ENCODE assay signal across 25 mouse cellular contexts in genomic region chr8:120700053-120700452, GRCm38 (mm10). TPM values are rescaled to one million over a fixed set of nuclear protein-coding genes. Genes with fewer than 3 reads are reported as not detected.
DNase-seq lines count a peak whose midpoint lies in the region; ATAC-seq and TF ChIP-seq lines count a peak whose summit lies in the region.
"Had no signal": no experiment of that assay in that cellular context is flagged by ENCODE, and none has a peak within 500 bp of the region (broad histone marks: within the 10 kb centered on the region; RNA-seq: fewer than 3 reads in every experiment).

No protein-coding gene starts in this region.

- H3K27ac ChIP-seq in embryonic facial prominence, embryonic 15.5 days (replicated peaks) = 0 out of 2 replicates have a peak overlapping the region, but pooled peaks have one; percentile 14
- H3K27ac ChIP-seq in embryonic facial prominence, embryonic 10.5 days (replicated peaks) = no peak overlapping the region
- peak overlapping the region; percentile 70 for H3K27ac ChIP-seq in heart, postnatal 0 days (ENCODE audit: low read depth)
- no peak overlapping the region for H3K27ac ChIP-seq in heart, embryonic 12.5 days (ENCODE audit: poor library complexity, severe bottlenecking)
- peak overlapping the region; percentile 48; the same call in 1 of the 2 replicates for H3K27ac ChIP-seq in liver, postnatal 0 days (ENCODE audit: low read depth)
- H3K27ac ChIP-seq in bone marrow macrophage, adult 2 months (ENCODE audit: insufficient read depth, low read depth, low read length) = peak overlapping the region; percentile 46
- H3K27ac ChIP-seq: hindbrain, postnatal 0 days; left cerebral cortex, adult 2 months; neural tube, embryonic 15.5 days; stomach, postnatal 0 days had no signal

- ATAC-seq in embryonic facial prominence, embryonic 15.5 days (ENCODE audit: insufficient number of reproducible peaks, low FRiP score, low TSS enrichment, low read depth) = no peak
- ATAC-seq in heart, postnatal 0 days (ENCODE audit: insufficient read depth, low read depth) = no peak
- no peak for ATAC-seq in heart, embryonic 12.5 days (ENCODE audit: insufficient number of reproducible peaks, low FRiP score)
- no peak for ATAC-seq in liver, postnatal 0 days
- ATAC-seq in megakaryocyte-erythroid progenitor cell, adult 5-6 weeks (replicated peaks; ENCODE audit: low FRiP score, low TSS enrichment, poor library complexity, severe bottlenecking) = no peak
- ATAC-seq: forebrain, embryonic 14.5 days; hindbrain, postnatal 0 days had no signal

- no peak for TF ChIP-seq CTCF in heart, postnatal 0 days (IDR thresholded peaks at IDR 0.05; ENCODE audit: low read depth)
- no peak for TF ChIP-seq CTCF in liver, postnatal 0 days (IDR thresholded peaks at IDR 0.05; ENCODE audit: low read depth)
- TF ChIP-seq CTCF in bone marrow macrophage, adult 2 months (IDR thresholded peaks at IDR 0.05; ENCODE audit: low read depth, low read length) = no peak

- no peak for TF ChIP-seq EP300 in heart, postnatal 0 days (IDR thresholded peaks at IDR 0.05; ENCODE audit: low read depth)
- TF ChIP-seq EP300 in liver, postnatal 0 days (IDR thresholded peaks at IDR 0.05; ENCODE audit: low read depth) = no peak

- H3K9me3 ChIP-seq in embryonic facial prominence, embryonic 15.5 days (replicated peaks) = no peaks in the 10 kb centered on the region
- peaks cover 4% of the 10 kb centered on the region for H3K9me3 ChIP-seq in embryonic facial prominence, embryonic 10.5 days
- H3K9me3 ChIP-seq in heart, postnatal 0 days (replicated peaks; ENCODE audit: control insufficient read depth, low read length) = no peaks in the 10 kb centered on the region
- peaks cover 3% of the 10 kb centered on the region; the same call in 1 of the 2 replicates for H3K9me3 ChIP-seq in heart, embryonic 12.5 days (replicated peaks)
- H3K9me3 ChIP-seq in liver, postnatal 0 days (ENCODE audit: low read length) = no peaks in the 10 kb centered on the region
- H3K9me3 ChIP-seq: neural tube, embryonic 15.5 days had no signal

- no peak for TF ChIP-seq POLR2A in bone marrow macrophage, adult 2 months (IDR thresholded peaks at IDR 0.05; ENCODE audit: borderline replicate concordance, low read depth, low read length)

- H3K9ac ChIP-seq in embryonic facial prominence, embryonic 15.5 days = no peak overlapping the region
- no peak overlapping the region for H3K9ac ChIP-seq in heart, postnatal 0 days (replicated peaks; ENCODE audit: low read depth, low read length)
- H3K9ac ChIP-seq in heart, embryonic 12.5 days = no peak overlapping the region
- H3K9ac ChIP-seq in liver, postnatal 0 days (replicated peaks) = no peak overlapping the region
- H3K9ac ChIP-seq: neural tube, embryonic 15.5 days had no signal

- 0 out of 2 replicates have a peak, but pooled peaks cover 6% of the 10 kb centered on the region for H3K27me3 ChIP-seq in embryonic facial prominence, embryonic 15.5 days
- H3K27me3 ChIP-seq in embryonic facial prominence, embryonic 10.5 days (replicated peaks; ENCODE audit: low read depth, poor library complexity, severe bottlenecking) = peaks cover 20% of the 10 kb centered on the region
- H3K27me3 ChIP-seq in heart, postnatal 0 days (ENCODE audit: control insufficient read depth, insufficient read depth, low read length) = peaks cover 6% of the 10 kb centered on the region; the same call in 1 of the 2 replicates
- H3K27me3 ChIP-seq in heart, embryonic 12.5 days (replicated peaks) = peaks cover 20% of the 10 kb centered on the region
- H3K27me3 ChIP-seq in liver, postnatal 0 days (ENCODE audit: insufficient read depth, low read length) = no peaks in the 10 kb centered on the region
- H3K27me3 ChIP-seq: neural tube, embryonic 15.5 days had no signal

- no peak for DNase-seq in embryonic facial prominence, embryonic 10.5 days (ENCODE audit: low spot score)
- DNase-seq in heart, postnatal 0 days (ENCODE audit: low spot score) = no peak
- DNase-seq in liver, postnatal 0 days = no peak
- DNase-seq in liver = no peak
- DNase-seq: adrenal gland, postnatal 36 days; cerebellum, adult 9-11 months; embryo, embryonic 11 days; gastrocnemius, postnatal 36 days; kidney, adult 9 months; lung, adult 18-20 months; midbrain, embryonic 14.5 days; thymus, postnatal 14 days had no signal

- WGBS in embryonic facial prominence, embryonic 15.5 days = 81% methylated on average over 4 of the region's 4 CpGs
- WGBS in embryonic facial prominence, embryonic 10.5 days = 85% methylated on average over 4 of the region's 4 CpGs
- 62% methylated on average over 4 of the region's 4 CpGs for WGBS in heart, postnatal 0 days
- 69% methylated on average over 4 of the region's 4 CpGs for WGBS in heart, embryonic 12.5 days
- WGBS in liver, postnatal 0 days (ENCODE audit: insufficient replicate concordance) = 43% methylated on average over 4 of the region's 4 CpGs

- no peak overlapping the region for H3K4me3 ChIP-seq in embryonic facial prominence, embryonic 15.5 days (replicated peaks)
- H3K4me3 ChIP-seq in embryonic facial prominence, embryonic 10.5 days = no peak overlapping the region
- no peak overlapping the region for H3K4me3 ChIP-seq in heart, postnatal 0 days (ENCODE audit: low read depth, low read length)
- no peak overlapping the region for H3K4me3 ChIP-seq in heart, embryonic 12.5 days
- H3K4me3 ChIP-seq in liver, postnatal 0 days (ENCODE audit: low read depth, low read length) = no peak overlapping the region
- no peak overlapping the region for H3K4me3 ChIP-seq in bone marrow macrophage, adult 2 months (ENCODE audit: insufficient read depth, low read length)
- H3K4me3 ChIP-seq: left cerebral cortex, adult 2 months; myocyte; neural tube, embryonic 15.5 days had no signal

- H3K36me3 ChIP-seq in embryonic facial prominence, embryonic 15.5 days = no peaks in the 10 kb centered on the region
- no peaks in the 10 kb centered on the region for H3K36me3 ChIP-seq in embryonic facial prominence, embryonic 10.5 days (replicated peaks)
- H3K36me3 ChIP-seq in heart, postnatal 0 days (replicated peaks; ENCODE audit: control insufficient read depth, insufficient read depth, low read length) = no peaks in the 10 kb centered on the region
- H3K36me3 ChIP-seq in heart, embryonic 12.5 days = no peaks in the 10 kb centered on the region
- H3K36me3 ChIP-seq in liver, postnatal 0 days (replicated peaks; ENCODE audit: insufficient read depth, low read length) = no peaks in the 10 kb centered on the region
- H3K36me3 ChIP-seq: G1E; neural tube, embryonic 15.5 days had no signal

- H3K4me1 ChIP-seq in embryonic facial prominence, embryonic 15.5 days = peaks cover 24% of the 10 kb centered on the region; the same call in 1 of the 2 replicates
- peaks cover 23% of the 10 kb centered on the region for H3K4me1 ChIP-seq in embryonic facial prominence, embryonic 10.5 days
- peaks cover 7% of the 10 kb centered on the region; the same call in 1 of the 2 replicates for H3K4me1 ChIP-seq in heart, postnatal 0 days (ENCODE audit: control insufficient read depth, insufficient read depth)
- peaks cover 17% of the 10 kb centered on the region for H3K4me1 ChIP-seq in heart, embryonic 12.5 days (replicated peaks)
- peaks cover 12% of the 10 kb centered on the region for H3K4me1 ChIP-seq in liver, postnatal 0 days (ENCODE audit: insufficient read depth)
- H3K4me1 ChIP-seq in bone marrow macrophage, adult 2 months (ENCODE audit: control insufficient read depth, insufficient read depth, low read length) = peaks cover 81% of the 10 kb centered on the region

- H3K4me2 ChIP-seq in embryonic facial prominence, embryonic 15.5 days (replicated peaks) = no peak overlapping the region
- no peak overlapping the region for H3K4me2 ChIP-seq in heart, postnatal 0 days (ENCODE audit: low read depth, low read length)
- H3K4me2 ChIP-seq in heart, embryonic 12.5 days = no peak overlapping the region
- H3K4me2 ChIP-seq in liver, postnatal 0 days (ENCODE audit: low read depth, low read length) = no peak overlapping the region
- H3K4me2 ChIP-seq: neural tube, embryonic 15.5 days had no signal

RNA-seq across cellular contexts. Expression of gene Emc8, which starts 31.7 kb away (rescaled TPM):
- 220 and 225 TPM in 2 replicates for polyA plus RNA-seq in embryonic facial prominence, embryonic 15.5 days (2015; fragmentation: Nextera tagmentation; extraction: Ambion mirVana)
- polyA plus RNA-seq in embryonic facial prominence, embryonic 10.5 days (2016; fragmentation: Nextera tagmentation; extraction: Ambion mirVana) = 388 and 400 TPM in 2 replicates
- 45.4 and 110 TPM in 2 replicates for total RNA-seq in heart, postnatal 0 days (2014; rRNA removed; ENCODE audit: low replicate concordance)
- polyA plus RNA-seq in heart, postnatal 0 days (2015; fragmentation: Nextera tagmentation; extraction: Ambion mirVana) = 127 and 134 TPM in 2 replicates
- 168 and 183 TPM in 2 replicates for polyA plus RNA-seq in heart, embryonic 12.5 days (2016; fragmentation: Nextera tagmentation; extraction: Ambion mirVana)
- polyA plus RNA-seq in liver, postnatal 0 days (2015; fragmentation: Nextera tagmentation; extraction: Ambion mirVana) = 81.1 and 83.9 TPM in 2 replicates
- polyA plus RNA-seq in bone marrow macrophage, adult 2 months (2012; ENCODE audit: insufficient read depth, insufficient read length, missing spikeins) = 56.5 and 61.3 TPM in 2 replicates
- total RNA-seq in megakaryocyte-erythroid progenitor cell, adult 5-6 weeks (2014; fragmentation: Nextera tagmentation) = 32.8 and 36.5 TPM in 2 replicates
- 69.8 and 87.1 TPM in 2 replicates for total RNA-seq in megakaryocyte-erythroid progenitor cell, adult 5-6 weeks (2017)

RNA-seq across cellular contexts. Expression of gene Cox4i1, which starts 32.0 kb away (rescaled TPM):
- 1,008 and 1,040 TPM in 2 replicates for polyA plus RNA-seq in embryonic facial prominence, embryonic 15.5 days (2015; fragmentation: Nextera tagmentation; extraction: Ambion mirVana)
- 874 and 883 TPM in 2 replicates for polyA plus RNA-seq in embryonic facial prominence, embryonic 10.5 days (2016; fragmentation: Nextera tagmentation; extraction: Ambion mirVana)
- total RNA-seq in heart, postnatal 0 days (2014; rRNA removed; ENCODE audit: low replicate concordance) = 1,751 and 2,021 TPM in 2 replicates
- 4,528 and 4,822 TPM in 2 replicates for polyA plus RNA-seq in heart, postnatal 0 days (2015; fragmentation: Nextera tagmentation; extraction: Ambion mirVana)
- polyA plus RNA-seq in heart, embryonic 12.5 days (2016; fragmentation: Nextera tagmentation; extraction: Ambion mirVana) = 1,676 and 1,716 TPM in 2 replicates
- 1,191 and 1,240 TPM in 2 replicates for polyA plus RNA-seq in liver, postnatal 0 days (2015; fragmentation: Nextera tagmentation; extraction: Ambion mirVana)
- polyA plus RNA-seq in bone marrow macrophage, adult 2 months (2012; ENCODE audit: insufficient read depth, insufficient read length, missing spikeins) = 607 and 651 TPM in 2 replicates
- 1,045 and 1,237 TPM in 2 replicates for total RNA-seq in megakaryocyte-erythroid progenitor cell, adult 5-6 weeks (2014; fragmentation: Nextera tagmentation)
- 386 and 612 TPM in 2 replicates for total RNA-seq in megakaryocyte-erythroid progenitor cell, adult 5-6 weeks (2017)

RNA-seq across cellular contexts. Expression of gene Gm27021, which starts 32.2 kb away (rescaled TPM):
- 0.67 and 6.2 TPM in 2 replicates for polyA plus RNA-seq in embryonic facial prominence, embryonic 15.5 days (2015; fragmentation: Nextera tagmentation; extraction: Ambion mirVana)
- polyA plus RNA-seq in embryonic facial prominence, embryonic 10.5 days (2016; fragmentation: Nextera tagmentation; extraction: Ambion mirVana) = 3.7 and 4.2 TPM in 2 replicates
- total RNA-seq in heart, postnatal 0 days (2014; rRNA removed; ENCODE audit: low replicate concordance) = 1.1 TPM in 1 of 2 replicates, not detected in the other
- 0.63 and 5.4 TPM in 2 replicates for polyA plus RNA-seq in heart, postnatal 0 days (2015; fragmentation: Nextera tagmentation; extraction: Ambion mirVana)
- polyA plus RNA-seq in heart, embryonic 12.5 days (2016; fragmentation: Nextera tagmentation; extraction: Ambion mirVana) = 0.72 TPM in 1 of 2 replicates, not detected in the other
- 0.58 and 1.4 TPM in 2 replicates for polyA plus RNA-seq in liver, postnatal 0 days (2015; fragmentation: Nextera tagmentation; extraction: Ambion mirVana)
- not detected in 2 replicates for polyA plus RNA-seq in bone marrow macrophage, adult 2 months (2012; ENCODE audit: insufficient read depth, insufficient read length, missing spikeins)
- total RNA-seq in megakaryocyte-erythroid progenitor cell, adult 5-6 weeks (2014; fragmentation: Nextera tagmentation) = not detected in 2 replicates
- not detected in 2 replicates for total RNA-seq in megakaryocyte-erythroid progenitor cell, adult 5-6 weeks (2017)
- total RNA-seq: G1E; gastrocnemius, postnatal 36 days; hematopoietic stem cell, adult 5-6 weeks had no signal
- polyA plus RNA-seq: CD4-positive, CD25-positive, alpha-beta regulatory T cell, adult 4 months had no signal

RNA-seq across cellular contexts. Expression of gene Irf8, which starts 36.1 kb away (rescaled TPM):
- 10.0 and 10.2 TPM in 2 replicates for polyA plus RNA-seq in embryonic facial prominence, embryonic 15.5 days (2015; fragmentation: Nextera tagmentation; extraction: Ambion mirVana)
- polyA plus RNA-seq in embryonic facial prominence, embryonic 10.5 days (2016; fragmentation: Nextera tagmentation; extraction: Ambion mirVana) = 4.6 and 5.8 TPM in 2 replicates
- total RNA-seq in heart, postnatal 0 days (2014; rRNA removed; ENCODE audit: low replicate concordance) = 13.9 and 15.2 TPM in 2 replicates
- 11.5 and 12.2 TPM in 2 replicates for polyA plus RNA-seq in heart, postnatal 0 days (2015; fragmentation: Nextera tagmentation; extraction: Ambion mirVana)
- polyA plus RNA-seq in heart, embryonic 12.5 days (2016; fragmentation: Nextera tagmentation; extraction: Ambion mirVana) = 4.9 and 5.6 TPM in 2 replicates
- 28.3 and 31.8 TPM in 2 replicates for polyA plus RNA-seq in liver, postnatal 0 days (2015; fragmentation: Nextera tagmentation; extraction: Ambion mirVana)
- 157 and 163 TPM in 2 replicates for polyA plus RNA-seq in bone marrow macrophage, adult 2 months (2012; ENCODE audit: insufficient read depth, insufficient read length, missing spikeins)
- 1.0 and 1.3 TPM in 2 replicates for total RNA-seq in megakaryocyte-erythroid progenitor cell, adult 5-6 weeks (2014; fragmentation: Nextera tagmentation)
- total RNA-seq in megakaryocyte-erythroid progenitor cell, adult 5-6 weeks (2017) = 3.7 and 6.9 TPM in 2 replicates
- polyA plus RNA-seq: myocyte had no signal

RNA-seq across cellular contexts. Expression of gene 1190005I06Rik, which starts 52.6 kb away (rescaled TPM):
- polyA plus RNA-seq in embryonic facial prominence, embryonic 15.5 days (2015; fragmentation: Nextera tagmentation; extraction: Ambion mirVana) = 8.3 and 10.1 TPM in 2 replicates
- polyA plus RNA-seq in embryonic facial prominence, embryonic 10.5 days (2016; fragmentation: Nextera tagmentation; extraction: Ambion mirVana) = 2.9 and 3.8 TPM in 2 replicates
- 0.80 and 1.9 TPM in 2 replicates for total RNA-seq in heart, postnatal 0 days (2014; rRNA removed; ENCODE audit: low replicate concordance)
- polyA plus RNA-seq in heart, postnatal 0 days (2015; fragmentation: Nextera tagmentation; extraction: Ambion mirVana) = 9.3 and 9.7 TPM in 2 replicates
- 3.5 and 6.7 TPM in 2 replicates for polyA plus RNA-seq in heart, embryonic 12.5 days (2016; fragmentation: Nextera tagmentation; extraction: Ambion mirVana)
- 4.8 and 5.0 TPM in 2 replicates for polyA plus RNA-seq in liver, postnatal 0 days (2015; fragmentation: Nextera tagmentation; extraction: Ambion mirVana)
- 1.1 and 1.6 TPM in 2 replicates for polyA plus RNA-seq in bone marrow macrophage, adult 2 months (2012; ENCODE audit: insufficient read depth, insufficient read length, missing spikeins)
- total RNA-seq in megakaryocyte-erythroid progenitor cell, adult 5-6 weeks (2014; fragmentation: Nextera tagmentation) = not detected in 2 replicates
- total RNA-seq in megakaryocyte-erythroid progenitor cell, adult 5-6 weeks (2017) = not detected in 2 replicates
- total RNA-seq: hematopoietic stem cell, adult 5-6 weeks had no signal

Comparison
In these comparisons a context has a peak if more than half of its experiments do, and no peak if none do; other contexts are left out.
1. H3K27ac ChIP-seq: peak in embryonic facial prominence, embryonic 15.5 days (single experiment), heart, postnatal 0 days (single experiment), liver, postnatal 0 days (single experiment) and bone marrow macrophage, adult 2 months (single experiment); none in embryonic facial prominence, embryonic 10.5 days (single experiment) and heart, embryonic 12.5 days (single experiment).